Mouse (Mus musculus) bone marrow macrophage, adult 2 months (primary cell): Measurements from ENCODE around the gene Shmt1.

Source experiments
- CTCF ChIP-seq: IDR thresholded peaks from 2 replicates; pipeline ENCODE4 v1.5.1; 2012; ENCODE audit warnings: low read depth, mild to moderate bottlenecking, low read length, moderate library complexity
- POLR2A ChIP-seq: IDR thresholded peaks from 2 replicates; pipeline ENCODE4 v1.6.1; 2012; ENCODE audit warnings: mild to moderate bottlenecking, low read depth, low read length, borderline replicate concordance

DNA sequence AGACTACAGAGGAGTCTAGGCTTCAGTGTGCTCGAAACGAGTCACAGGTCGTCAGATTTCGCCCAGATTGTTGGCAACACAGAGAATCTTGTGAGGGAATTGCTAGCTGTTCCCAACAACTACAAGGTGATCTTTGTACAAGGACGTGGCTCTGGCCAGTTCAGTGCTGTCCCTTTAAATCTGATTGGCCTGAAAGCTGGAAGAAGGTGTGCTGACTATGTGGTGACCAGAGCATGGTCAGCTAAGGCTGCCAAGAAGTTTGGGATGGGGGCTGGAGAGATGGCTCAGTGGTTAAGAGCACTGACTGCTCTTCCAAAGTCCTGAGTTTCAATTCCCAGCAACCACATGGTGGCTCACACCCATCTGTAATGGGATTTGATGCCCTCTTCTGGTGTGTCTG is 4.9 kb upstream of the Shmt1 start:
- TF ChIP-seq POLR2A, result no peak
- no peak for TF ChIP-seq CTCF
